Mouse (Mus musculus) G1E (cell line): ENCODE measurements around the gene Tfeb. TPM values are rescaled to one million over a fixed set of nuclear protein-coding genes. Genes with fewer than 3 reads are reported as not detected.

Experiments used
- ATAC-seq: 2 replicates; pipeline ENCODE4 v1.8.0; 2016; ENCODE audit warnings: mild to moderate bottlenecking; ENCODE audit not compliant: insufficient number of reproducible peaks, poor library complexity, low FRiP score, severe bottlenecking; ENCODE audit errors: extremely low read depth
- DNase-seq: peaks from one replicate; pipeline ENCODE4 v3.0.0; 2012; ENCODE audit warnings: low spot score
- H3K27me3 ChIP-seq: 2 replicates; pipeline ENCODE4 v1.6.1; 2012; ENCODE audit warnings: mild to moderate bottlenecking, low read length, inconsistent platforms; ENCODE audit not compliant: insufficient read depth
- H3K36me3 ChIP-seq: replicated peaks from 2 replicates; pipeline ENCODE3; 2012; ENCODE audit warnings: mild to moderate bottlenecking, inconsistent platforms
- H3K4me1 ChIP-seq: 2 replicates; pipeline ENCODE4 v1.6.1; 2012; ENCODE audit warnings: low read depth, low read length, inconsistent platforms, mixed read lengths; ENCODE audit not compliant: insufficient read depth
- H3K4me3 ChIP-seq: 2 replicates; pipeline ENCODE4 v1.5.1; 2012; ENCODE audit warnings: low read depth, mild to moderate bottlenecking, inconsistent platforms, low read length, moderate library complexity, mixed read lengths
- H3K9me3 ChIP-seq: replicated peaks from 2 replicates; pipeline ENCODE4 v1.6.1; 2012; ENCODE audit warnings: inconsistent platforms
- CTCF ChIP-seq: IDR thresholded peaks from 2 replicates; pipeline ENCODE4 v1.5.1; 2012; ENCODE audit warnings: low read depth, low read length, inconsistent platforms, mixed read lengths
- GATA1 ChIP-seq: IDR thresholded peaks from 2 replicates; pipeline ENCODE4 v1.6.1; 2012; ENCODE audit warnings: borderline replicate concordance, low read length, inconsistent platforms, mixed read lengths
- GATA2 ChIP-seq: IDR thresholded peaks from 2 replicates; pipeline ENCODE4 v1.6.1; 2012; ENCODE audit warnings: low read depth, low read length, inconsistent platforms, borderline replicate concordance
- POLR2AphosphoS5 ChIP-seq: IDR thresholded peaks from 2 replicates; pipeline ENCODE4 v1.6.1; 2012; ENCODE audit warnings: low read depth, low read length, inconsistent platforms; ENCODE audit not compliant: insufficient replicate concordance
- TAL1 ChIP-seq: conservative IDR thresholded peaks from 2 replicates; pipeline ENCODE4 v1.6.1; 2012; ENCODE audit warnings: low read depth, low read length, inconsistent platforms, mixed read lengths
- polyA plus RNA-seq: library from polyadenylated mRNA; stranded (reverse); fragments of >175 nt; gene quantifications from 2 replicates; pipeline ENCODE4 v1.2.3, GENCODE M21; 2012
- total RNA-seq, 2 experiments: library from RNA; stranded (forward) in 1 of 2; stranded (reverse) in 1 of 2; fragments of 200-1000 nt in 1 of 2; fragments of >200 nt in 1 of 2; fragmentation: Nextera tagmentation in 1 of 2; gene quantifications; 2 replicates each; pipeline ENCODE4 v1.2.3; 2014 to 2017

The Tfeb gene
- total and polyA plus RNA-seq, 3 experiments, result 10.7 to 57.0 (median 11.9) TPM

GRCm38 (mm10) chr17:47693671-47694441 is 43.0 kb upstream of the Tfeb start:
- ATAC-seq (no peak), DNase-seq (no peak)
- H3K4me1 ChIP-seq, result peaks cover 42% of the 10 kb centered on the region
- TF ChIP-seq GATA1 (no peak), TAL1 (no peak), GATA2 (no peak), CTCF (no peak), POLR2AphosphoS5 (no peak)
- peaks cover 30% of the 10 kb centered on the region for H3K27me3 ChIP-seq
- peaks cover 28% of the 10 kb centered on the region for H3K36me3 ChIP-seq
- H3K9me3 ChIP-seq, result no peaks in the 10 kb centered on the region
- peak overlapping the region; percentile 75; the same call in 1 of the 2 replicates for H3K4me3 ChIP-seq

GRCm38 (mm10) chr17:47694442-47694502 is 42.6 kb upstream of the Tfeb start, which contains the start of gene Gm21981:
TSS of gene Gm21981 (minus strand) at chr17:47694455.
- TF ChIP-seq GATA1, result no peak
- no peak for TF ChIP-seq CTCF
- DNase-seq, result no peak
- ATAC-seq, result no peak
- H3K4me3 ChIP-seq, result peak within 1 kb of the TSS; percentile 75
- peaks cover 37% of the 10 kb centered on the region for H3K4me1 ChIP-seq
- H3K36me3 ChIP-seq, result peaks cover 28% of the 10 kb centered on the region
- peaks cover 31% of the 10 kb centered on the region for H3K27me3 ChIP-seq
- no peaks in the 10 kb centered on the region for H3K9me3 ChIP-seq

GRCm38 (mm10) chr17:47694503-47695336 is 42.1 kb upstream of the Tfeb start, which contains the start of gene Prickle4:
TSS of gene Prickle4 (minus strand) at chr17:47694736.
- Histone ChIP-seq H3K36me3 (peaks cover 28% of the 10 kb centered on the region), H3K4me3 (peak within 1 kb of the TSS; percentile 75), H3K27me3 (peaks cover 33% of the 10 kb centered on the region), H3K4me1 (peaks cover 33% of the 10 kb centered on the region), H3K9me3 (no peaks in the 10 kb centered on the region)
- ATAC-seq (peak; percentile 80), DNase-seq (peak; percentile 93)
- no peak for TF ChIP-seq GATA1
- no peak for TF ChIP-seq GATA2
- TF ChIP-seq TAL1, result no peak

GRCm38 (mm10) chr17:47695337-47695710 is 41.5 kb upstream of the Tfeb start:
- peaks cover 38% of the 10 kb centered on the region for H3K27me3 ChIP-seq
- peak; percentile 36 for DNase-seq
- peaks cover 30% of the 10 kb centered on the region for H3K4me1 ChIP-seq
- TF ChIP-seq GATA1 (no peak), TAL1 (no peak)
- no peaks in the 10 kb centered on the region for H3K9me3 ChIP-seq
- peaks cover 26% of the 10 kb centered on the region for H3K36me3 ChIP-seq
- ATAC-seq, result no peak
- peak overlapping the region; percentile 75 for H3K4me3 ChIP-seq

- H3K27me3 ChIP-seq, result peaks cover 40% of the 10 kb centered on the region
- H3K36me3 ChIP-seq, result peaks cover 16% of the 10 kb centered on the region
- no peak for DNase-seq
- no peak overlapping the region for H3K4me3 ChIP-seq
- no peak for ATAC-seq
- H3K4me1 ChIP-seq, result peaks cover 23% of the 10 kb centered on the region
- TF ChIP-seq CTCF (no peak), POLR2AphosphoS5 (no peak), GATA1 (no peak), GATA2 (no peak), TAL1 (no peak)
- no peaks in the 10 kb centered on the region for H3K9me3 ChIP-seq
Observed at GRCm38 (mm10) chr17:47698156-47698555, 38.7 kb upstream of the Tfeb start.

GRCm38 (mm10) chr17:47699055-47699454 is 37.8 kb upstream of the Tfeb start:
- no peaks in the 10 kb centered on the region for H3K9me3 ChIP-seq
- peaks cover 42% of the 10 kb centered on the region for H3K27me3 ChIP-seq
- ATAC-seq (no peak), DNase-seq (no peak)
- no peak for TF ChIP-seq GATA2
- TF ChIP-seq GATA1, result no peak
- no peak for TF ChIP-seq POLR2AphosphoS5
- no peak for TF ChIP-seq CTCF
- TF ChIP-seq TAL1, result no peak
- H3K4me1 ChIP-seq, result peaks cover 17% of the 10 kb centered on the region
- peaks cover 10% of the 10 kb centered on the region for H3K36me3 ChIP-seq
- no peak overlapping the region for H3K4me3 ChIP-seq

- TF ChIP-seq TAL1, result no peak
- TF ChIP-seq GATA2, result no peak
- no peak for TF ChIP-seq GATA1
- TF ChIP-seq CTCF, result no peak
- TF ChIP-seq POLR2AphosphoS5, result no peak
- DNase-seq (no peak), ATAC-seq (no peak)
- no peaks in the 10 kb centered on the region for H3K9me3 ChIP-seq
- peaks cover 10% of the 10 kb centered on the region for H3K36me3 ChIP-seq
- H3K4me1 ChIP-seq, result 0 out of 2 replicates have a peak, but pooled peaks cover 6% of the 10 kb centered on the region
- peaks cover 37% of the 10 kb centered on the region for H3K27me3 ChIP-seq
- H3K4me3 ChIP-seq, result no peak overlapping the region
Observed at GRCm38 (mm10) chr17:47701793-47702192, 35.0 kb upstream of the Tfeb start.
